Mouse (Mus musculus) stomach, postnatal 0 days (tissue): Measurements from ENCODE around the gene Nfatc2.
A peak's percentile ranks its signal among the peaks of the same experiment; 100 is the strongest.

ENCODE experiments used
- CTCF ChIP-seq: IDR thresholded peaks from 2 replicates; pipeline ENCODE4 v1.5.1; 2016; ENCODE audit warnings: antibody characterized with exemption, low read depth, mild to moderate bottlenecking, moderate library complexity
- EP300 ChIP-seq: optimal IDR thresholded peaks from 2 replicates; pipeline ENCODE3; 2016; ENCODE audit warnings: antibody characterized with exemption

DNA sequence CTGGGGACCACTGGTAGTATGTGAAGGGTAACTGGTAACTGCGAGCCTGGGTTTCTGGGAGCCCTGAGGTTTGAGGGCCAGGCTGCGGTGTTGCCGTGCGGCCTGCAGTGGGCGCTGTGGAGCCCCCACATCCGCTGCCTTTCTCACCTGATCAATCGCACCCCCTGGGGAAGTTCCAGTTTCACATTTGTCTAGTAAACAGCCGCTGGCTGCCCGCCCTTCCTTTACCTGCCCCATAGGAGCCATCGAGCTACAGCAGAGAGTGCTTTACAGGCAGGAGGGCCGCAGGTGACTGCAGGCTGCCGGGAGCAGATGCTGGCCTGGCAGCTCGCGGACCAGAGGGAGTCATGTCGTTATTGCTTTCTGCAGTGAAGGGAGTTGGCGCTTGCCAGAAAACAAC, 128.6 kb downstream of the Nfatc2 start:
- peak; percentile 90 for TF ChIP-seq CTCF
- no peak for TF ChIP-seq EP300
